Mouse (Mus musculus): ENCODE results near the gene Arf4.

GRCm38 (mm10) chr14:26637851-26638707 lies at the start of gene Arf4:
- peak; percentile 94 for TF ChIP-seq POLR2A (IDR thresholded peaks at IDR 0.05; ENCODE audit: borderline replicate concordance, extremely low read depth, low read depth, low read length)
- no peak for TF ChIP-seq CTCF (IDR thresholded peaks at IDR 0.05; ENCODE audit: insufficient read depth, low read length)
